Mouse (Mus musculus): Measurements from ENCODE around the gene Styxl1.

Styxl1 gene

GRCm38 (mm10) chr5:135777796-135778470 is at the start of gene Styxl1:
Gene Styxl1, minus strand, starts transcription at chr5:135778385.
- ATAC-seq (ENCODE audit: insufficient number of reproducible peaks, low FRiP score, low TSS enrichment) = no peak

DNA sequence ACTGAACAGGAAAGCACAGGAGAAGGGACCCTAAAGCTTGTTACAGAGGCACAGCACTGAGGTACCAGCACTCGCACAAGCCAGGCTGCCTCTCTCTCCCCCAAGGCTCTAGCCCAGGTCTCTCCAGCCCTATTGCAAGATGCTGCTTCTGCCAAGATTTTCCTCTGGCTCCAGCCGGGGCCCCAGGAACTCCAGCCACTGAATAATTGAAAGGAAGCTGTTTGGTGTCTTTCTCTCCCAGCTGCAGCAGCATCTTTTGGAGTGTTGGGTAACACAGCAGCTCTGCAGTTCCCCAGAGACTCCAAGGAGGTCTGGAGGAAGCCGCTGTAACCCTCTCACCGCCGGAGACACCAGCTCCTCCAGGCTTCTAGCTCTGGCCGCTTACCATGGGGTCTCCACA is 48.0 kb upstream of the Styxl1 start:
- ATAC-seq (ENCODE audit: insufficient number of reproducible peaks, low FRiP score, low TSS enrichment) = no peak

DNA sequence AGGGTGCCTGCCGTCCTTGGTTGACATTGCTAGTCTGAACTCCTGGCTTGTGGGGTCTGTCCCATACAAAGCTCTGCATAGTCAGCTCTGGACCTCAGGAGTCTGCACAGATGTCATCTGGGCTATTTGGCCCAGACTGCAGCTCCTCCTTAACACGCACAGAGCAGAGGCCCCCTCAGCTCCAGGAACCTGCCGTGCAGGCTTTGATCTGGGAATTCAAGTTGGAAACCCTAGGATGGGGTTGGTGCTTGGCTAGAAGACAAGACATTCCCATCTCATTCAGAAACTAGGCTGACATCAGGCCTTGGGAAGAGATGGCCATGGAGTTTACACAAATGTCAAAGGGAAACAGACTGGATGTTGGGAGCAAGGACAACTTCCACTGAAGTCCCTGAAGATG is 46.3 kb upstream of the Styxl1 start:
- ATAC-seq (ENCODE audit: insufficient number of reproducible peaks, low FRiP score, low TSS enrichment) = no peak

DNA sequence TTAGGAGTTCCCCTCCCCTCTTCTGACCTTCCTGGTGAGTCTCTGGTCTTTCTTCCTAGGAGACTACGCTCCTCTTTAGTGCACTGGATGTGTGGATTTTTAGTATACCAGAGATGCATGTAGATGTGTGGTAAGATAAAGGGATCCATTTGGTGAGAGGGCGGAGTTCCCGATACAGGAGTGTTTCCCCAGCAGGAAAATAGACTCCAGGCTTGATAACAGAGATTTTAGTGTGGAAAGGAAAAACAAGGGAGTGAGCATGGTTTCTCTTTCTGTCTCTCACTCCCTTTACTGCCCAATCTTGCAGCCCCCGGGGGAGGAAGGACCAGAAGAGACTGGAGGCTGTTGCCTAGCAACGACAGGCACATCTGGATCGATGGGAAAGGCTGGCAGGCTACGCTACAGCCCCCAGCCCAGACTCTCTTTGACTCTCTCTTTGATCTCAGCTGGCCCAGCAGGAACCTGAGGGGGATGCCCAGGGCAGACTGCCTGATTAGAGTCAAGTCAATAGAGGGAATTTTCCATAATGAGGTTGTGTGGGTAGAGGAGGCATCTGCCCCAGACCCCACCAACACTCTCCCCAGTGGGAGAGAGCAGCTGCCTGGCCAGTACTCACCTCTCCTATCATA is 44.2 kb upstream of the Styxl1 start:
- no peak for ATAC-seq (ENCODE audit: insufficient number of reproducible peaks, low FRiP score, low TSS enrichment)

DNA sequence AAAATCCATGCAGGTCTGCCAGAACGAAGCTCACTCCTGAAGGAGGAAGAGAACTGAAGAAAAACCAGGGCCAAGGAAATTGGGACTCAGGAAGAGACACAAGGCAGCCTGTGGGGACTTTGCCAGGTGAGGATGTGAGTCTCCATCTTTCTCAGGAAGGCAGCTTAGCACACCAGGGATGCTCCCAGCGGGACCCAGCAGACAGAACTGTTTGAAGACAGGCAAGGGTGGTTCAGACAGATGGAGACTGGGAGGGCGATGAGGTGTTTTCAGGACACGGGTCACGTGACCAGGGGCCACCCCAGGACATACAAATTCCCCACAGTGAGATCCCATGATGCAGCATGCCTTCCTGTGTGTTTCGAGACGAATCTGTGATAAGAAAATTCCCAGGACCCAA is 40.3 kb upstream of the Styxl1 start:
- peak; percentile 77; the same call in 1 of the 2 replicates for ATAC-seq (ENCODE audit: insufficient number of reproducible peaks, low FRiP score, low TSS enrichment)

GRCm38 (mm10) chr5:135812991-135813390 is 34.8 kb upstream of the Styxl1 start:
- ATAC-seq (ENCODE audit: insufficient number of reproducible peaks, low FRiP score, low TSS enrichment) = peak; percentile 52; the same call in 1 of the 2 replicates

DNA sequence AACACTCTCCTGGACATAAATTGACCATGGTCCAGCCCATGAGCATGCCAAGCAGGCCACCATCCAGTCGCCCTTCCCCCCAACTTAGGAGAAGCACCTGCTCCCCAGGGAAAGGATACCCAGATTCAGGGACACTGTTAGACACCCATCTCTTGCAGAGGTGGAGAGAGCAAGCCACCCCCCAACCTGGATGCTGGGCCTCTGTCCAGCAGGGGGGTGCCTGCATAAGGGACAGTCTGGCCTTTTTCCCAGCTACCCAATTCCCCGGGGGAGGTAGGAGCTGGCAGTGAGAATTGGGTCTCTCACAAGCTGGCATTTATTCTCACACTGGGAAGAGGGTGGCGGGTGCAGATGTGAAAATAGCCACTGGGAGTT is 29.1 kb upstream of the Styxl1 start:
- ATAC-seq (ENCODE audit: insufficient number of reproducible peaks, low FRiP score, low TSS enrichment) = no peak

- peak; percentile 43; the same call in 1 of the 2 replicates for ATAC-seq (ENCODE audit: insufficient number of reproducible peaks, low FRiP score, low TSS enrichment)
Measured at GRCm38 (mm10) chr5:135806555-135807262, 28.5 kb upstream of the Styxl1 start, which contains the start of gene Srrm3. Gene Srrm3, plus strand, starts transcription at chr5:135806890.

DNA sequence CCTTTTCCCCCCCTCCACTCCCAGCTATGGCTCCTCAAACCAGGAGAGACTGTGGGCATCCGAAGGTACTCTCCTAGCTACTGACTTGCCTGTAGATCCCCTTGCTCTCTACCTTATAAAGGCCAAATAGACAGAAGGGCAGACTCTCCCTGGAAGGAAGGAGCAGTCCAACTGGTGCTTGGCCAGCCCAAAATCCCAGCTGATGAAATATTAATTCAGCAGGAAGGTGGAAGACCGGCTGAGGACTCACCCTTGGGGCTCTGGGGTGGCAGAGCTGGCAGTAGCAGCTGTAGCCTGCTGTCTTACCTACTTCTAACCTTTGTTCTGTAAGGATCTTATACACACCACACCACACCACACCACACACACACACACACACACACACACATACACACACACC is 26.6 kb upstream of the Styxl1 start:
- ATAC-seq (ENCODE audit: insufficient number of reproducible peaks, low FRiP score, low TSS enrichment) = no peak

GRCm38 (mm10) chr5:135803676-135804075 is 25.5 kb upstream of the Styxl1 start:
- ATAC-seq (ENCODE audit: insufficient number of reproducible peaks, low FRiP score, low TSS enrichment) = no peak

DNA sequence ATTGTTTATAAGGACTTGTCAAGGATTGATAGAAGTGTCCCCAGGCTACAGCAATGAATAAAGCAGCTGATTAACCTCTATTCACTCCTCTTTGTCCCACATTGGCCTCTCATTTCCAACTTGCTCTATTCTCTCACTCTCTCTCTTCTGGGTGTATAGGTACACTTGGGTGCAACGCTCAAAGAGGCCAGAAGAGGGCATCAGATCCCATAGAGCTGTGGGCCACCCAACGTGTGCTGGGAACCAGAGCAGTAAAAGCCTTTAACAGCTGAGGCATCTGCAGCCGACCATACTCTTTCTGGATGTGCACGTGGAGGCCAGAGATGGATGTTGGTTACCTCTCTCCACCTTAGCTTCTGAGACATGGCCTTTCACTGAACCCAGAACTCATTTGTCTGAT is 24.9 kb upstream of the Styxl1 start:
- no peak for ATAC-seq (ENCODE audit: insufficient number of reproducible peaks, low FRiP score, low TSS enrichment)

DNA sequence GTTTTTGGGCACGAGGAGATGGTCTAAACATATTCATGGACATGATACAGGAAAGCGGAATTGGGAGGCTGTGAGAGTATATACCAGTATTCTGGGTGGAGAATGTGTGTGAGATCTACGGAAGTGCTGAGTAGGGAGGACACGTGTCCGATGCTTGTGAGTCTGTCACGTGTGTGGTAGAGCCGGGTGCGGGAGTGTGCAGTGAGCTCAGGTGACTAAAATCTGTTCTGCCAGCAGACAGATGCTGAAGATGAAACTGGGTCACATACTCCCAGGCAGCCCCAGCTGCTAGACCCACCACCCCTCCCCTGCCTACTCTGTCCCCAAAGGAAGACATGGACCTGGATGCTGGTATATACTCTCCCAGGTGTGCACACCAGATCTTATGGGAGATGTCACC is 24.5 kb upstream of the Styxl1 start:
- ATAC-seq (ENCODE audit: insufficient number of reproducible peaks, low FRiP score, low TSS enrichment) = no peak

GRCm38 (mm10) chr5:135800927-135801326 is 22.7 kb upstream of the Styxl1 start:
- 0 out of 2 replicates have a peak, but pooled peaks have one; percentile 43 for ATAC-seq (ENCODE audit: insufficient number of reproducible peaks, low FRiP score, low TSS enrichment)

DNA sequence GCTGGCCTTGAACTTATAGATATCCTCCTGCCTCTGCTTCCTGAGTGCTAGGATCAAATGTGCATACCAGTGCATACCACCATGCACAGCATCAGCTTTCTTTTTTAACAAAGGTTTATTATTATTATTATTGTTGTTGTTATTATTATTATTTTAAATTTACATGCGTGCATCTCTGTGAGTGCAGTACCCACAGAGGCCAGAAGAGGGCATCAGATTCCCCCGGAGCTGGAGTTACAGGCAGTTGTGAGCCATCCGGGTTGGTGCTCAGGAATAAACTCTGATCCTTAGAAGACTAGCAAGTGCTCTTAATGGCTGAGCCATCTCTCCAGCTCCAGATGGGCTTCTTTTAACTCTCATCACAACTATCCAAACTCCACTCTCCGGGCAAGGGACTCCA is 21.6 kb upstream of the Styxl1 start:
- no peak for ATAC-seq (ENCODE audit: insufficient number of reproducible peaks, low FRiP score, low TSS enrichment)

DNA sequence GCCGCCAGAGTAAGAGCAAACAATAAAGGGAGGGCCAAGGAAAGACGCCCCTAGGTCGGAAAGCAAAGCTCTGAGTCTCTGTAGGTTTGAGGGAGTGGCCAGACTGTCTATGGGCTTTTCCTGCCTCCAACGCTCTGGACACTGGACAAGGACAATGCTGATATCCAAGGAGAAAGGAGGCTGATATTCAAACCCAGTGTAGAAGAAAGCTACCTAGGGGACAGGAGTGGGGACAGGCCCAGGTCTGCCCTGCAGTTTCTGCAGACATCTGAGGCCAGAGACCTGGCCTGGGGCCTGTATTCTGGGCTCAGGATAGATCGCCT is 16.6 kb upstream of the Styxl1 start:
- ATAC-seq (ENCODE audit: insufficient number of reproducible peaks, low FRiP score, low TSS enrichment) = no peak

DNA sequence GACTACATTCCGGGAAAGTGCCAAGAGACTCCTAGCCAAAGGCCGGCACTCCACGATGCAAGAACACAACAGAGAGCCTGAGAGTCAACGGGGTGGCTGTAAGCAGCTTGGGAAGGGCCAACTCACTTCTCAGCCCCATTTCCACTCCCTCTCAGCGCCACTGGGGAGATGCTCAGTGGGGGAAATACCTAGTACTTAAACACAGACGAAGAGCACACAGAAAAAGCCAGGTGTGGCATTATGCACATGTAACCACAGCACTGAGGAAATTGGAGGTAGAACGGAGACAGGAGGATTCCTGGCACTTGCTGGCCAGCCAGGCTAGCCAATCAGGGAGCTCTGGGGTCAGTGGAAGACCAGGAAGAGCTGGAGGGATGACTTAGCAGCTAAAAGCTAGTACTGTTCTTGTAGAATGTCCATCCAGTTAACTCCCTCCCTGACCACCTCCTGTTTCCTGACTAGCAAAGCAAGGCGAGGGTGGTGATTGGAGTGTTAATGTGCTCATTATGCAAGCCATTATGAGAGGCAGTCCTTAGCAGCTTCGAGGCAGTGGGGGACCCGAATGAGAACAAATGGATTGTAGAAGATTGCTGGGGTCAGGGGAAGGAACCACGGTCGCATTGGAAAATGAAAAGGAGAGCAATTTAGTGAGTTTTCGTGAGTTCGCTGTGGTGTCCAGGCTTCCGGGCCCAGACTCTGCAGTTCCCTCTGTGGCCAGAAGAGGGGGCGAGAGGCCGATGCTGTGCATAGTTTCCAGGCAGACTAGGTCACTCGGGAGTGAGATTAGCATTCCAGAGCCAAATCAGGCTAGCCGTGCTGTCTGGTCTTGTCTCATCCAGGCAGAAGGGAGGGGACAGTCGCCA is 16.0 kb upstream of the Styxl1 start:
- peak; percentile 90 for ATAC-seq (ENCODE audit: insufficient number of reproducible peaks, low FRiP score, low TSS enrichment)

DNA sequence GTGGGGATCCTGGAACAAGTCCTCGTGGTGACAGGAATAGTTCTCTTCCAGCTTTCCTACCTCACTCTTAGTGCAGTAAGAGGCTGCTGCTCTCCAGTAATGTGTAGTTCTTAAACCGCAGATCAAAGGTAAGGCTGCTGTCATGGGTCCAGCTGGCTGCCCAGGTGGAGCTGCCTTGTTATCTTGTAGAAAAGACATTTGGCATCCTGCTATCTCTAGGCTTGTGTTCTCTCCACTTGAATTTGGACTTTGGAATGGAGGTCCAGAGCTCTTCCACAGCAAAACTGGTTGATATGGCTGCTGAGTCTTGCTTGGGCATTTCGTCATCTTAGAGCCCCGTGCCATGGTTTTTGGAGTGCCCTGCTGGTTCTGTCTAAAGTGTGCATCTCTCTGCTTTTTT is 4.7 kb upstream of the Styxl1 start:
- no peak for ATAC-seq (ENCODE audit: insufficient number of reproducible peaks, low FRiP score, low TSS enrichment)

- no peak for ATAC-seq (ENCODE audit: insufficient number of reproducible peaks, low FRiP score, low TSS enrichment)
Measured at GRCm38 (mm10) chr5:135780331-135780730, 2.1 kb upstream of the Styxl1 start.

DNA sequence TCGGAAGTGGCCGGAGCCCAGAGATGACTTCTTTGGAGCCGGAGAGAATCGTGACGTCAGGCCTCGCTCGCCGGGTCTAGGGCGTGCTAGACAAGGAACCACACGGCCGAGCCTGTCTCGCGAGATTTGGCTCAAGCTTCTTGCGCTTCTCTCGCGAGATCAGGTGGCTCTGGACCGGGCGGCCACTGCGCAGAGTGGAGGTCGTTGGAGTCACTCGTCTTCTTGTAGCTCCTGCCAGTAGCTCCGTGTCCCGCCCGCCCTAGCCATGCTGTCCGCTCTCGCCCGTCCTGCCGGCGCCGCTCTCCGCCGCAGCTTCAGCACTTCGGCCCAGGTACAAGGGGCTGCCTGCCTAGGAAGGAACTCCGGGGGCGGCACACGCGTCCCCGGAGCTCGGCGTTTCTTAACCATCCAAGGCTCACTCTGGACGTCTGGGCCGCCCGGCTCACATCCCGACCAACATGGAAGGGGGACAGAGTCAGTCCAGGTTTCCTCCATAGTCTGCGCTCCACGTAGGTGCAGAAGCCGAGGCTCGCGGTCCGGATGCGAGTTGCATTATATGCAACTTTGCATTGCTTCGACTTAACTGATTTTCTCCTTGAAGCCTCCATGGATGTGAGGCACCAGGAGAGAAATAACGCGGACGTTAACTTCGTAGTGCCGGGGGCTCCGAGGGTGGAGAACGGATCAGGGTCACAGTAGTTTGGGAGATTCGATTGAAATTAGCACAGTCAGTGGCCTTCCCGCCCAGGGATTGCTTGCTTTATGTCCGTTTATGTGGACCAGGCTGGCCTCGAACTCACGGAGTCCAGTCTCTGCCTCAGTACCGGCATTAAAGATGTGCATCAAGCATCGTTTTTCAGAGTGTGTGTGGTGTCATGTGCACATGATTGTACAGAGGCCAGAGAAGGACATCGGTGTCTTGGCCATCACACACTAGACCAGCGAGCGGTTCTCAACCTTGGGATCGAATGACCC is 573 bp upstream of the Styxl1 start, which contains the start of gene Mdh2:
TSS of gene Mdh2 (plus strand) at position 10 of the 975 bp plus-strand sequence.
- ATAC-seq (ENCODE audit: insufficient number of reproducible peaks, low FRiP score, low TSS enrichment) = peak; percentile 87
